Mouse (Mus musculus) left cerebral cortex, postnatal 14 days (tissue): ENCODE results near the gene Zcchc24. TPM values are rescaled to one million over a fixed set of nuclear protein-coding genes. Genes with fewer than 3 reads are reported as not detected.
A peak's percentile ranks its signal among the peaks of the same experiment; 100 is the strongest.

Source experiments
- DNase-seq, 2 experiments: peaks; one replicate each; pipeline ENCODE4 v3.0.0; 2021 to 2022; ENCODE audit warnings: low spot score in 2 of 2, mixed read lengths in 1 of 2
- intact Hi-C: fragments of 180-260 bp; cut with DNase I; formaldehyde crosslinking; loops from one replicate; pipeline ENCODE4 v1.15.1; 2025
- total RNA-seq, 2 experiments: library from RNA; stranded (reverse); gene quantifications; 2 replicates each; pipeline ENCODE4 v1.2.3; 2021

Zcchc24 gene
- total RNA-seq, 2 experiments from 2014 or later: 41.9 to 43.9 TPM

DNA sequence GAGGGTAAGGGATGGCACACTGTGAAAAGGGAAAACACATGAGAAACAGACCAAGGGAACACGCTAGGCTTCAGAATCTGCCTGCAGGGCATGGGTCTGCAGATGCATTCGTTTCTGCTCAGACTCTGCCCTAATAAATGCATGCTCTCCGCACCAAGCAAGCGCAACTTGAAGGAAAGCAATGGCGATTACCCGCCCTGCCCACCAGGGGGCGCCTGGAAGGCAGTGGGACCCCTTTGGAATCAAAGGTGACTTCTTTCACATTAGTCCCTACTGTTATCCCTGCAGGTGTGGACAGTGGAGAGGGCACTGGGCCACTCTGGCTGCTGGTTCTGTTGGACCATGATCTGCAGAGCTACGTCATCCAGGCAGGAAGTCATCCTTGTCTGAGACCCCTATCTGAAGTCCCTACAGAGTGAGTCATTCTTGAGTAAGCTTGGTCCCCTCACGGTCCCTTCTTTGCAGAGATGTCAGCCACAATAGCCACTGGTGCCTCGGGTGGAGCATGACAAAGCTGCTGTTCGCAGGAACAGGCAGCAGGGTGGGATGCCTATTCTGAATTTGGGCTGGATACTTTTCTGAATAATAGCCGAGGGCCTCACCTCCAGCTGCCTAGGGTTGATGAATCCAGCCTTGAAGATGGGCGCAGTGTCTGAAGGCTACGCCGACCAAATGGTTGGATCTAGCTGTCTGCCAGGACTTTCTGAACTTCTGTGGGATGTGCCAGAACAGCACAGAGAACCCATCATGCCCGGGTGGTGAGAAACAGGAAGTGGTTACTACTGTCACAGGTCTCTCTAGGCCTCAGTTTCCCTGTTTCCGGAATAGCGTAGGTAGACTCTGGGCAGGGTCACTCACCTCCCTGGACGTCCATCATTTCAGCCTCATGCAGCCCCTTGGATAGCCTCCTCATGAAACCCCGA lies 42.4 kb downstream of the Zcchc24 start:
- DNase-seq: peak in 1 of 2 experiments; percentile 47
- intact Hi-C loops: no loop called here

DNA sequence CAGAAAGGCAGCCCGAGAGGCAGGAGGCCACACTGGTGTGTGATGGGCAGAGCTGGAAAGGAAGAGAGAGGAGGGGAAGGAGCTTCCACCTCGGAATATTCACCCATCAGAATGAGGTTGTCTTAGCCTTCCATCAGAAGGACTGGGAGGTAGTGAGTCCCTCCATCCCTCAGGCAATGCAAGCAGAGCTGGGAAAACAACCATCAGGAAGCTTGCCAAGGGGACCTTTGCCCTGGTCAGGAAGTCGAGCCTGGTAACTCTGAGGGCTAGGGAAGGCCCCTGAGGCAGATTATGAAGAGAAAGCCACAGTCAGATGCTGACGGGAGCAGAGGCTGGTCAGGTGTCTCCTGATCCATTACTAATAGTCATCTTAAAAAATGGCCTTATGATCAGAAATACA lies 43.1 kb downstream of the Zcchc24 start:
- no peak for DNase-seq
- intact Hi-C loops: no loop called here

DNA sequence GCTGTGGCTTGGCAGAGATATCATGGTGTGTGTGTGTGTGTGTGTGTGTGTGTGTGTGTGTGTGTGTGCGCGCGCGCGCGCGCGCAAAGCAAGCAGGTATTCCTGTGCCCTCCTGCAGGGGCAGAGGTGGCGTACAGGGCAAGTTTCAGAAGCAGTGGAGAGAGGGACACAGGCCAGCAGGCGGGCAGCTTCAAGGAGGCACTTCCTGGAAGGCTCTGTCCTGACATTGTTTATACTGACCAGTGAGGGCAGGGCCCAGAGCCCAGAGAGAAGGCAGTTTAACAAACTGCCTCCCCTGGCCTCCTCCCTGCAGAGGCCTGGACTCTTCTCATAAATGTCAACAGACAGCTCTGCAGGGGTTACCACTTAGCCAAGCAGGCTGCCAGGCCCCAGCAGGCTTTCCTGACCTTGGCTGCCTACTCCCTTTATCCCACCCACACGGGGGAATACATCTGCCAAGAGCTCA lies 43.8 kb downstream of the Zcchc24 start:
- intact Hi-C loops: no loop called here
- no peak for DNase-seq

DNA sequence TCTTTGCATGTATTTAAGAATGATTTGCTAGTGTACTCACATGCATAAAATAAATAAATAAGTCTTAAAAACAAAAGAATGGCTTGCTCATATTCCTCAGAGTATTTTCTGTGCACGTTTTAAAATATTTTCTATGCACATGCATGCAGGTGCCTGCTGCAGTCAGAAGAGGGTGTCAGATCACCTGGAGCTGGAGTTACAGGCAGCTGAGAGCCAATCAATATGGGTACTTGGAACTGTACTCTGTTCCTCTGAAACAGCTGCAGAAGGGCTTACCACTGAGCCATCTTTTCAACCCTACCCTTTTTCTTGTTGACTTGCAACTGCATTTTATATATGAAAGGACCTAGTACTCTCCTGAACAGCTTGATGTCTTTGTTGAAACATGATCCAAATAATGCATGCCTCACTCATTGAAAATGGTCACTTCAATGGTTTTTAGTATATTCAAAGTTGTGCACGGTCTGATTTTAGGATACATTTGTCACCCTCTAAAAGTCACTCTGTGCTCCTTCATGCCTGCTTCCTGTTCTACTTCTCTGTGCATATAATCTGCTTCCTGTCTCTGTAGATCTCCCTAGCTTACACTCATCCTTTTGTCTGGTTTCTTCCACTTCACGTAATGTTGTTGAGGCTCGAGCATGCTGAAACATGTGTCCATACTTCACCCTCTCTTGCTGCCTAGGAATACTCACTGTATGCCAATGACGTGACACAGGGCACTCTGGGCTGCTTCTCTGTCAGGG lies 47.7 kb downstream of the Zcchc24 start:
- DNase-seq: no peak
- intact Hi-C loops: no loop called here

DNA sequence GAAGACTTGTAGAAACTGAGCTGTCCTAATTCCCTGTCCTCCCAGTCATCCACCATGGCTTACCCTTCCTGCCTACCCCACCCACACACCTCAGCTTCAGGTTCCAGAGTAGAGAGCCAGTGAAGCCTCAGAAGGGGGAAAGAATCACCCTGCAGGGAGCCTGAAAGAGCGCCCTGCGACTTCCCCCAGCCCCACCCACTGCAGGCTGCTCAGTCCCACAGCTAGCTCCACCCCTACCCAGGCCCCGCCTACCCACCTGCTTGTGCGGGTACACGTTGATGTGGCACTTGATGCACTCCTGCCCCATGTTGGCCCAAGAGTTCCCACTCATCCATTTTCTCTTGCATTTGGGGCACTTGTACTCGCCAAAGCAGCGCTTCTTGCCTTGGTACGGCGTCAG lies 49.5 kb downstream of the Zcchc24 start:
- intact Hi-C loops: loop anchor here (5.0 kb wide), 1 partner anchor 63 kb away; no protein-coding TSS in a partner anchor
- no peak for DNase-seq

DNA sequence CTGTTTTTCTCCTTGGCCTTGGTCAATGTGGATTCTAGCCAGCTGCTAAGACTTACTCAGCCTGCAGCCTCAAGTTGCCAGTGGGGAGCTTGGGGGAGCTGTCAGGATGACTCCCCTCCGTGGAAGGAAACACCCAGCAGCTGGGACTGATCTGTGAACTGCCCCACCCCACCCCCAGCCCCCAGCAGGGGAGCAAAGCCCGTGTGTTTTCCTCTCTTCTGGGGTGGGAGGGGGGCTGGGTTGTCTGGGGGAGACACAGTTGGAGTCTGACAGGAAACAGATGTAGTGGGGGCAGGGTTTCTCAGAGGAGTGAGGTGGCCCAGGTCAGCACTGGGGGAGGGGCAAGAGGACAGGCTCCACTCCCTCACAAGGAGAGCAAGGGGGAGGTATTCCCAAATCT lies 50.4 kb downstream of the Zcchc24 start:
- DNase-seq: no peak
- intact Hi-C loops: loop anchor here (5.0 kb wide), 1 partner anchor 64 kb away; no protein-coding TSS in a partner anchor

DNA sequence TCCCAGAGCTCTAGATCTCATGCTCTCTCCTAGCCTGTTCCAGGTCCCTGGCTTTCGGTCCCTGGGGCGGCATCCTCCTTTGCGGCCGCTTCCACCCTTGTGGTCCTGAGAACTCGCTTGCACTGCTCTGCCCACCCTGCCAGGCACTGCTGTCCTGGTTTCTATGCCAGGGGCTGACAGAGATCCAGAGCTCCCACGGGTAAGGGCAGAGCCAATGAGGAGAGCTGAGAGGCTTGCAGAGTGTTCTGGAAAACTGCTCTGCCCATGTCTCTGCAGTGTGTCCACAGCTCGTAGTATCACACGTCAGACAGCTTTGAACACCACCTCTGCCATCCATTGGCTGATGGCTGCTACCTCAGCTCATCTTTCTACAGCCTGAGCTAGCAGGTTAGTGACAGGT lies 51.1 kb downstream of the Zcchc24 start:
- intact Hi-C loops: loop anchor here (5.0 kb wide), 1 partner anchor 65 kb away; no protein-coding TSS in a partner anchor
- DNase-seq: peak in 1 of 2 experiments; percentile 44

DNA sequence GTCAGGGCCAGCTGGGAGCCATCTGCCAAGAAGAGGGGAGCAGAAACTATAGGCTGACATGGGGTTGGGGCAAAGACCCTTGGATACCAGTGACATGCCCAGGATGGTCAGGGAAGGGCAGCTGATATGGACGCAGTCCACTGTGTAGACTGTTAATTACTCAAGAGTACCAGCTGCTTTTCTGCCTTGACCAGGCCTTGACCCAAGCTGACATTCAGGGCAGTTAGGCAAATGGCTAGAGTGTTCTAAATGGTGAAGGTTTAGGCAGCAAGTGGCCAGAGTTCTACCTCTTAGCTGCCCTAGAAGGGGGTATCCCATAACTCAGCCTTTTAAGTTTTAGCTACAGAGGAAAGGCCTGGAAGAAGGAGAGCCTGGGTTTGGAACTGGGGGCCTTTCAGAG lies 52.3 kb downstream of the Zcchc24 start:
- intact Hi-C loops: loop anchor here (5.0 kb wide), 1 partner anchor 66 kb away; no protein-coding TSS in a partner anchor
- no peak for DNase-seq

DNA sequence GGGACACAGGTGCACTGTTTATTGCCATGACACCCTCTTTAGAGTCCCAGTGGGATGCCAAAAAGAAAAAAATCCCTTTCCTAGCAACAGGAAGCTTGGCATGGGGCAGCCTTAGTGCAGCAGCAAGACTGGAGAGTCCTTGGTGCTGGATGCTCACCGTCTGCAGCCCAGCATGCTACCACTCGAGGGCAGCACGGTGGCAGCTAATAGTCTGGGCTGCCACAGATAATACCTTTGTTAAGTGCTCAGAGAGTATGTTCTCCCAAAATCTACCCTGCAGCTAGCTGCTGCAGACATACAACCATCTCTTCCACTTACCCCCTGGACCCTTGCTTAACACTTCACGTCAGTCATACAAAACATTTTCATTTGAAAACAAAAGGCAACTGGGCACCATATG lies 55.4 kb downstream of the Zcchc24 start:
- intact Hi-C loops: no loop called here
- DNase-seq: peak; percentile 50 to 55

DNA sequence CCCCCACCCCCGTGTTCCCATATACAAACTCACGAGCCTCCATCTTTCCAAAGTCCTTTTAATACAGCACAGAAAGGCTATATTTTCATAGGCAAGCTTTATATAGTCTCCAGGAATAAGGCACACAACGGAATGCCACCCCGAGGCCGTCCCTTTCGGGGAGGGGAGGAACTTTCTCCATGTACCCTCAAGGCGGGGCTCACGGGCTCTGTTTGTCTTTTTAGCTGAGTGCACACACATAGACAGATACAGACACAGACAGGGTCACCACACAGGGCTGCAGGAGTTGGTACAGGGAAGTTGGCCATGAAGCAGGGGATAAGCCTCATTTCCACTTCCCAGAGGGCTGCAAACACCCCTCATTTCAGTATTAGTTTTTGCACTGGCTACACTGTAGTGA lies 57.2 kb downstream of the Zcchc24 start:
- DNase-seq: no peak
- intact Hi-C loops: no loop called here

DNA sequence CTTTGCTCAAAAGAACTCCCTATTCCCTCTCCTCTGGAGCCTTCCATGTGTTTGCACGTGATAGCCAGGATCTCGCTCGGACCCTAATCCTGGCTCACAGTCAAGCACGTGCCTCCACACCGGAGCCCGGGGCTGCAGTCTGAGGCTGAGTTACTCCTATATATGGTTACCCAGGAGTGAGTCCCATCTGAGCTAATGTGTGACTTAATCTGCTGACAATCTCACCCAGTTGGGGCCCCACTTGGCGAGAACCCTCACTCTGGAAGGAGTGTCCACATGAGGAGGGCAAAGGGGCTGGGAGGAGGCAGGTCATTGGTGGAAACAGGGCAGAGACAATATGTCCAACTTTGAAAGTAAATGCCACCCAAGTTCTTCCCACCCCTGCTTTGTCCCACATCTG lies 57.7 kb downstream of the Zcchc24 start:
- intact Hi-C loops: no loop called here
- no peak for DNase-seq

DNA sequence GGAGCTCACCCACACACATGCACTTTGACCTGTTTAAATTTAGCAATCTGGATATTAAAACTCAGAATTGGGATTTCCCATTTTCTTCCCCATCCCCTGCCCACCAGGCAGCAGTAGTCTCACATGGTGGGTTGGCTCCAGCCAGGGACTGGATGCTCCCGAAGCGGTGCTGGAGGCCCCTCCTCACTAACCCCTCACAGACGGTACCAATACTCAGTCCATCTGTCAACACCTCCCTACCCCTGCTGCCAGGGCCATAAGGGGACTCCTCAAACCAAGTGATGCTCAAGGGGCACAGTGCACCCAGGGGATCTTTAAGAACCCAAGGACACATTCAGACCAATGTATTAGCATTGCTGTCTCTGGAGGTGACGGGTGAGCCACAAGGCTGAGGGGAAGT lies 58.2 kb downstream of the Zcchc24 start:
- no peak for DNase-seq
- intact Hi-C loops: no loop called here

DNA sequence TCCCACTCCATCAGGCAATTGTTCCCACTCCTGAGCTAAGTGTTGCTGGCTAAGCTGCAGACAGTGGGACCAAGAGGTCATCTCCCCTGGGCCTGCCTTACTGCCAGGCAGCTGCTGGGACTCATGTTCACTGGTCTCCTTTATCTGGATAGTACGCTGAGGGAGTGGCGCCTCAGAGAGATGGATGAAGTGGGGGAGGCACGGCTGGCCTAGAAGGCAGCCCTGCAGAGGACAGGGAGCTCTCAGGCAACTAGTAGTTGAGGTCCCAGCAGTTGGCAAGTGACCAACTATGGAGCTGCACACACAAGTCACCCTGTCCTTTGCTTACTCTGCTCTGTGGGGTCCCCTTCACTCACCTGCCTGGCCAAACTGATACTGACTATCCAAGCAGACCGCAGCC lies 58.8 kb downstream of the Zcchc24 start:
- no peak for DNase-seq
- intact Hi-C loops: no loop called here

DNA sequence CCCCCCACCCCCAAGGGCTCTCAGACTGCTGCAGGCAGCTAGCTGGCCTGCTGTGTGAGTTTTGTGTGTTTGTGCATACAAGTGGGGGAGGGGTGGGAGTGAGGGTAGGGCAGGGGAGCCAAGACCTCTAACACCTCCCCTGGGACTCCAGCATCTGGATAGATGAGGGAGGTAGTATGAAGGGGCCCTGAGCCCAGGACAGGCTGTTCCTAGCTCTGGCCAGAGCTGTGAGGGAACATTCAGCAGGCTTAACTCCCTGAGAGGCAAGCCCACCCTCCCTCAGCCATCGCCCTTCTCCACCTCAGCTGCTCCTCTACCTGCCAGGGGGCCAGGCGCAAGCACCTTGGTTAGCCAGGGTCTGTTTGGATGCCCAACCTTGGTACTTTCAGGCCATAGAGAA lies 59.9 kb downstream of the Zcchc24 start:
- intact Hi-C loops: loop anchor here (5.0 kb wide), 1 partner anchor 93 kb away; no protein-coding TSS in a partner anchor
- no peak for DNase-seq

DNA sequence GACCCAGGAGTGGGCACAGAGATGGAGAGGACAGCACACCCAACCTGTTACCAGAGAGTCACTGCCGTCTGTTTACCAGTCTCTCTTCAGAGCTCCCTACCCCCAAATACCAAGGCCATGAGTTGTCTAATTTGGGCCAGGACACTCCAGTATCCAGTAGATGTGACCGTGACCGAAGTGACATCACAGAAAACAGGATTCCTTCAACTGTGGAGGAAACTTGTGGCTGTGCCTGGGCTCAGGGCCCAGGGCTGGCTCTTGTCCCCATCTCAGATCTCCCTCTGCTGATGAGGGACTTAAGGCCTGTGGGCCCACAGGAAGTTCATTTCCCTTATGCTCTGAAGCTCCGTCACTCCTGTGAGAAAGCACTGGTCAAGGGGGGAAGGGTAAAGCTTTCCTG lies 60.4 kb downstream of the Zcchc24 start:
- no peak for DNase-seq
- intact Hi-C loops: loop anchor here (5.0 kb wide), 1 partner anchor 94 kb away; no protein-coding TSS in a partner anchor

DNA sequence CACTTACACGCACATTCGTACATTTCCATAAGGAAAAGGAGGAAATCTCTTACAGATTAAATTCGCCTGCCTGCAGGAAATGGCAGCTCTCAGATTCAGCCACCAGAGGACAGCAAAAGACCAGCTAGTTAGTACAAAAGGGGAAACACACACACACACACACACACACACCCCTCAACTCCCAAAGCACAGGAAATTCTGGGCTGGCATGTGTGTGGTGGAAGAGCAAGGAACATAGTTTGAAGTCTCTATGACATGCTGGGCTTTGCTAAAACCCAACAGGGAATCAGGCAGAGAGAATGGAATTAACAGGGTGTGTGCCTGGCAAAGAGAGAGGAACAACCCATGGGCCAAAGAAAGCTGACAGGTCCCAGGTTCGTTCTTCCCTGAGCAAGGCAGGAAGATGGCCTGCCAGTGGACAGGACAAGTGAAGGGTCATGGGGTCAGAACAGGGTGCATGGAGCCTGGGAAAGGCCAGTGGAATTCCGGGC lies 61.1 kb downstream of the Zcchc24 start:
- peak; percentile 80 to 91 for DNase-seq
- intact Hi-C loops: loop anchor here (5.0 kb wide), 1 partner anchor 95 kb away; no protein-coding TSS in a partner anchor

DNA sequence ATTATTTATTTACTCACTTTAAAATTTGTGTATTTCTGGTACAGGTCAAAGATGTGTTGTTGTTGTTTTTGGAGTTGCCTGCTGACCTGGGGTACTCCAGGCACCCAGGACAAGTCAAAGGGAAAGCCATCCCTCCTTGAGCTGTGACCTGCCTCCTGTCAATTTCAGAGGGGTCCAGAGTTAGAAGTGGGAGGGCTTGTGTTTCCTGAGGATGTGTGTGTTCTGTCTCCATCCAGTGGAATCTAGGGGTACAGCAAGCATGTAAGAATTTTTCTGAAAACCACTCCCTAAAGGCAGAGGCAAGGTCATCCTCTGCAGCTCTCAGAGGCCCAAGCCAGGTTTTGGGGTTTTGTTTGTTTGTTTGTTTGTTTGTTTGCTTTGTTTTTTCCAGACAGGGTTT lies 66.9 kb downstream of the Zcchc24 start:
- intact Hi-C loops: loop anchor here (5.0 kb wide), 1 partner anchor 1205 kb away; no protein-coding TSS in a partner anchor
- peak; percentile 41 to 62 for DNase-seq

DNA sequence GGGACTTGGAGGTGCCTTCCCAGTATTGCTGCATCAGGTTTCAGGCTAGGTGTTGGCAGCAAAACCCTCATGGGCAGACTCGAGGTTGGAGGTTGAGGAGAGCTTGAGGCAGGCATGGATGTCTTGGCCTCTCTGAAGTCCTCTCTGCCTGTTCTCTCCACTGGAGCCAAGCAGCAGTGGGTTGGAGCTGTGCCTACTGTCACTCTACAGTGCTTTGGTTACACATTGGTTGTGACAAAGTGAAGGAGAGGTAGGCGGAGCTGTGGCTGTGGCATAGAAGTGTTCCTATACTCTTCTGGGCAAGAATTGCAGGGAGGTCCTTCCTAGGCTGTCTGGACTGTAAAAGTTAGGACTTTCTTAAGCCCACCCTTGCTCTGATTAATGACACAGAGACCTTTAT lies 72.5 kb downstream of the Zcchc24 start:
- no peak for DNase-seq
- intact Hi-C loops: no loop called here

DNA sequence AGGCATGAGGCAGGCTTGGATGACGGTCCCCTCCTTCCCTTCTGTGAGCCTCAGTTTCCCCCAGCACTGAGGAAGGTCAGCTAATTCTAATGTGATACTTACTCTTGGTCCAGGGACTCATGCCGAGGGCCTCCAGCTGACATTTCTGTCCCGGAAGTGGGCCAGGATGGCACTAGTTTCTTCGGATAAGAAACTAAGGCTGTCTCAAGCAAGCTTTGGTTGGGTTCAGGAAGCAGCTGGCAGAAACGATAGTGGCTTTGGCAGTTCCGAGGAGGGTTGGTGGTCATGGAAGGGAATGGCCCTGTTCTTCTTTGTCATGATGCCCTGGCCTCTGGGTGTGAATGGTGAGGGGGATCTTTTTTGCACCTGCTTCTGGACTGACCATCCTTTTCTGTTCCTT lies 73.8 kb downstream of the Zcchc24 start:
- DNase-seq: no peak
- intact Hi-C loops: no loop called here

DNA sequence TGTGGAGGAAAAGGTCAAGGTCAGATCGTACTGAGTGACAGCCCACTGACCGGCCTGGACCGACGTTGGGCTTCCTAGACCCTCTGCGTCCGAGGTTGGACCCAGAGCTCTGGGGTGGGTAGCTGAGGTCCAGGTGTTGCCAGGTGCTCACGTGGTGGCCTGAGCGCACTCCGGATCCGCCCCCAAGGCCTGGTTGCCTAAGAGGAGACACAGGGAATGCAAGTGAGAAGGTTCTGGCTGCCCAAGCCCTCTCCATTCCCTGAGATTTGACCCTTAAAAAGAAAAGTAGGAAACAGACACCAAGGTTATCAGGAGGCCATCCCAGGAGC lies 74.3 kb downstream of the Zcchc24 start:
- no peak for DNase-seq
- intact Hi-C loops: no loop called here
